Mouse (Mus musculus) embryonic facial prominence, embryonic 11.5 days (tissue): Measurements from ENCODE around the gene Coq10b. TPM values are rescaled to one million over a fixed set of nuclear protein-coding genes. Genes with fewer than 3 reads are reported as not detected.
A peak's percentile ranks its signal among the peaks of the same experiment; 100 is the strongest.
"Not testable (repeated sequence)": the region's sequence is repeated elsewhere in the genome, so short reads cannot be mapped to it uniquely, and the experiment has no call there.

Source experiments
- ATAC-seq: fragments of 200-750 bp; cut with Nextera tagmentation; replicated peaks from 2 replicates; pipeline ENCODE4 v1.8.0; 2017; ENCODE audit warnings: low read depth; ENCODE audit not compliant: insufficient number of reproducible peaks, low FRiP score, low TSS enrichment
- DNase-seq: peaks from one replicate; pipeline ENCODE4 v3.0.0-alpha.2; 2015; ENCODE audit warnings: low spot score
- H3K27ac ChIP-seq: fragments of 300-500 bp; sonication (generic); replicated peaks from 2 replicates; pipeline ENCODE4 v1.5.1; 2014; ENCODE audit warnings: mild to moderate bottlenecking, low read depth, low read length, control low read depth
- H3K27me3 ChIP-seq: fragments of 300-500 bp; sonication (generic); 2 replicates; pipeline ENCODE4 v1.6.1; 2014; ENCODE audit warnings: mild to moderate bottlenecking, low read length, moderate library complexity, mixed read lengths; ENCODE audit not compliant: control insufficient read depth, insufficient read depth
- H3K36me3 ChIP-seq: fragments of 300-500 bp; sonication (generic); replicated peaks from 2 replicates; pipeline ENCODE4 v1.6.1; 2014; ENCODE audit warnings: low read depth, mild to moderate bottlenecking, low read length, moderate library complexity, mixed read lengths; ENCODE audit not compliant: control insufficient read depth, insufficient read depth
- H3K4me1 ChIP-seq: fragments of 300-500 bp; sonication (generic); 2 replicates; pipeline ENCODE4 v1.6.1; 2014; ENCODE audit warnings: low read length, mixed read lengths; ENCODE audit not compliant: control insufficient read depth, insufficient read depth
- H3K4me2 ChIP-seq: fragments of 300-500 bp; sonication (generic); 2 replicates; pipeline ENCODE4 v1.6.1; 2014; ENCODE audit warnings: low read depth, mild to moderate bottlenecking, control low read depth, low read length, moderate library complexity
- H3K4me3 ChIP-seq: fragments of 300-500 bp; sonication (generic); 2 replicates; pipeline ENCODE4 v1.5.1; 2014; ENCODE audit warnings: low read depth, low read length, control low read depth
- H3K9ac ChIP-seq: fragments of 300-500 bp; sonication (generic); replicated peaks from 2 replicates; pipeline ENCODE4 v1.6.1; 2014; ENCODE audit warnings: mild to moderate bottlenecking, control low read depth, low read length
- H3K9me3 ChIP-seq: fragments of 300-500 bp; sonication (generic); replicated peaks from 2 replicates; pipeline ENCODE4 v1.6.1; 2016; ENCODE audit warnings: mild to moderate bottlenecking, low read length, inconsistent platforms, mixed read lengths; ENCODE audit not compliant: control insufficient read depth
- WGBS: fragments of 180-500 bp; shearing (Covaris S2); extraction: QIAGEN DNeasy Blood & Tissue Kit; methylation state at CpG from one replicate; pipeline ENCODE4 v1.1.7; 2014; 5-methylcytosine and 5-hydroxymethylcytosine counted together
- polyA plus RNA-seq: library from polyadenylated mRNA; unstranded; fragments of >200 nt; fragmentation: Nextera tagmentation; extraction: Ambion mirVana; gene quantifications from 2 replicates; pipeline ENCODE4 v1.2.1, GENCODE M21; 2014

Coq10b gene
- polyA plus RNA-seq, 1 experiment from 2014 or later = 27.7 TPM

DNA sequence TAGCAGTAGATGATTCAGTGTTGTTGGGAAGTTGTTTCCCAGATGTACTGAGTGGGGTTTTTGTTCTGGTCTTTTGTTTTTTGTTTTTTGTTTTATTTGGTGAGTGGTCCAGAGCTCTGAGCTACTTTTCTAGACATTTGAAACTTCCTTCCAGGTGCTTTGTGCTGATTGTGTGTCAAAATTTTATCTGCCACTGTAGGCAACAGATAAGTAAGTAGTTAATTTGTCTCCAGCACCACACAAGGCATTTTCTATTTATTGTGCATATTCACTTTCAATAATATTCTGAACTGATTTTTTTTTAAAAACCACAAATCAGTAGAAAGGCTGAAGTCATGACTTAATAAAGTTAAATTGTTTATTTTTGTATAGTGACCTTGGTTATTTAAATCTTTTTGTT lies 19.8 kb downstream of the Coq10b start:
- H3K9me3 ChIP-seq, H3K27ac ChIP-seq, H3K27me3 ChIP-seq, H3K9ac ChIP-seq, H3K4me3 ChIP-seq, H3K4me1 ChIP-seq, H3K36me3 ChIP-seq, DNase-seq, H3K4me2 ChIP-seq, ATAC-seq: not testable (repeated sequence)

DNA sequence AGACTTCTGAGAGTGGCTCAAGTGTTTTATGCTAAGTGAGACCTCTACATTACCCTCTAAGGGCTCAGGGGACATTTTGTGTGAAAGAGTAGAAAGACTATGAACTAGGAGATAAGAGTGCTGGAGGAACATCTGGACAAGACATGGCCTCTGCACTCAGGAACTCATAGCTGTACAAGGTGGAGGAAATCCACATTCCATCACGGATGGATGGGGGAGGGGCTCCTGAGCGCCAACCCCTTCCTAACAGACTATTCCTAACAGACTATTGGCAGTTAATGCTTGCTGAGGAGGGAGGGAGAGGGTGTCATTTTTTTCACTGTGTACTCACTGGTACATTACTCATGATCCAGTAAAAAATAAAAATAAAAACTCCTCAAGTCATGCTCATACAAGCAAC lies 22.2 kb downstream of the Coq10b start:
- no peak for ATAC-seq
- no peak for DNase-seq
- H3K4me2 ChIP-seq = no peak overlapping the region
- H3K9ac ChIP-seq = no peak overlapping the region
- H3K27ac ChIP-seq = no peak overlapping the region
- no peaks in the 10 kb centered on the region for H3K9me3 ChIP-seq
- H3K4me1 ChIP-seq = no peaks in the 10 kb centered on the region
- no peaks in the 10 kb centered on the region for H3K27me3 ChIP-seq
- peaks cover 10% of the 10 kb centered on the region for H3K36me3 ChIP-seq
- WGBS = 39% methylated on average over 2 of the region's 2 CpGs
- H3K4me3 ChIP-seq = no peak overlapping the region

DNA sequence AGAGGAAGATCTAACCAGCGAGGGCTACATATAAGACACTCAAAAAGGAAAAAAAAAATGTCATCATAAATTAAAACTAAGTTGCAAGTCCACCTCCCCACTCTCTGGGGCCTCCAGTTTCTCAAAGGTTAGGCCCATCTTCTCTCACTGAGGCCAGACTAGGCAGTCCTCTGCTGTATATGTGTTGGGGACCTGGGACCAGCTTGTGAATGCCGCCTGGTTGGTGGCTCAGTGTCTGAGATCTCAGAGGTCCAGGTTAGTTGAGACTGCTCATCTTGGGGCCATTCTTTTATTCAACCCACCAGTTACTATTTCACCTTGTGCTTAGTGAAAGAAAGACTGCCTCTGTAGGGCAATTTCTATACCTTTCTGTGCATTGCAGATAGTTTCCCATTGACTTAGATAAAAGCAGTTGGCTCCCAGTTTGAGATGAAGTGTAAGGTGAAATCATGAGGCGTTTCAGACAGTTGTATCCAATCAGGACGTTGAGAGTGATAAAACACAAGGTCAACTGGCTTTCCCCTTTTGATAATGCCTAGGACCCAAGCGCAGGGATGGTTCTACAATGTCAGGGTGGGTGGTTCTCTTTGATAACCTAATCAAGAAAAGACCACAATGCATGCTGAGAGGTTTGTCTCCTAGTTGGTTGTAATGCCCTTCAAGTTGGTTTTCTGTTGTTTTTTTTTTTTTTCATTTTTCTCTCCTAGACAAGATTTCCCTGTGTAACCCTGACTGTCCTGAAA lies 23.3 kb downstream of the Coq10b start:
- Histone ChIP-seq H3K4me1 (no peaks in the 10 kb centered on the region), H3K4me2 (no peak overlapping the region), H3K9me3 (no peaks in the 10 kb centered on the region), H3K27ac (no peak overlapping the region), H3K36me3 (peaks cover 14% of the 10 kb centered on the region), H3K27me3 (no peaks in the 10 kb centered on the region), H3K9ac (no peak overlapping the region), H3K4me3 (no peak overlapping the region)
- WGBS = 69% methylated on average over 5 of the region's 5 CpGs
- ATAC-seq (no peak), DNase-seq (no peak)

DNA sequence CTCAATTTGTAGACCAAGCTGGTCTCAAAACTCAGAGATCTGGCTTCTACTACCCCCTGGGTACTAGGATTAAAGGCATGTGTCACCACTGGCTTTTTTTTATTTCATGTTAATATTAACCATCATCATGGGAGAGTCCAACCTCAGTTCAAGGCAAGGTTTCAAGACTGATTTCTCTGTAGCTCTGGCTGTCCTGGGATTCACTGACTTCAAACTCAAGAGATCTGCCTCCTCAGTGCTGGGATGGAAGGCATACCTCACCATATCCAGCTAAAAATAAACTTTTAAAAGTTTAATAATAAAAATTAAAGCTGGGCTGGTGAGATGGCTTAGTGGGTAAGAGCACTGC lies 23.8 kb downstream of the Coq10b start:
- Histone ChIP-seq H3K27ac (no peak overlapping the region), H3K9me3 (no peaks in the 10 kb centered on the region), H3K4me1 (no peaks in the 10 kb centered on the region), H3K4me3 (no peak overlapping the region), H3K4me2 (no peak overlapping the region), H3K27me3 (no peaks in the 10 kb centered on the region), H3K36me3 (peaks cover 14% of the 10 kb centered on the region), H3K9ac (no peak overlapping the region)
- ATAC-seq = no peak
- no peak for DNase-seq

DNA sequence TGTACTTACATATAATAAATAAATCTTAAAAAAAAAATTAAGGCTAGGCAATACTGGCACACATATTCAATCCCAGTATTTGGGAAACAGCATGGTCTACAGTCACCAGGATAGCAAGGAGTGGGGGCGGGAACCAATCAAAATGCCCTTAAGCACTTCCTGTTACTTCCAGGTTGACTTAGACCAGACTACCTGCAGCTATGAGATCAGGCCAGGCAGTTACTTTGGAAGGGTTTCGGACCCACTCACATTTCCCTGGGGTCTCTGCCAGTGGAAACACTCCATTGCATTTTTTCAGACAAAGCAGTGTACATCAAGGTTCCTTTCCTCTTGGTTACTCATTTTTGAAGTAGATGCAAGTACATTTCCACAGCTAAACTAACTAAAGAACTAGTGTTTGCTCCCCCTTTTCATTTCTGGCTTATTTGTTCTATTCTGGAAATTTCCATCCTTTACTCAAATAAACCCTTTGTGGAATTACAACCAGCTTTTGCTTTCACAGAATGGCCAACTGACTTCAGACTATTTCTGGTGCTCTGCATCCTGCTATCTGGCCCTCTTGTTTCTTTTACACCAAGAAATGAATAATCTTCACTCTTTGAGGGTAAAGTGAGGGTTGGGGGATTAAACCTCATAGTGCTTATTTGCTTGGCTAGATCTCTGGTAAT lies 24.4 kb downstream of the Coq10b start:
- no peak for ATAC-seq
- Histone ChIP-seq H3K4me3 (no peak overlapping the region), H3K9me3 (no peaks in the 10 kb centered on the region), H3K27me3 (no peaks in the 10 kb centered on the region), H3K27ac (no peak overlapping the region), H3K4me2 (no peak overlapping the region), H3K9ac (no peak overlapping the region), H3K36me3 (peaks cover 14% of the 10 kb centered on the region), H3K4me1 (no peaks in the 10 kb centered on the region)
- no peak for DNase-seq
- WGBS = 69% methylated on average over 2 of the region's 2 CpGs

DNA sequence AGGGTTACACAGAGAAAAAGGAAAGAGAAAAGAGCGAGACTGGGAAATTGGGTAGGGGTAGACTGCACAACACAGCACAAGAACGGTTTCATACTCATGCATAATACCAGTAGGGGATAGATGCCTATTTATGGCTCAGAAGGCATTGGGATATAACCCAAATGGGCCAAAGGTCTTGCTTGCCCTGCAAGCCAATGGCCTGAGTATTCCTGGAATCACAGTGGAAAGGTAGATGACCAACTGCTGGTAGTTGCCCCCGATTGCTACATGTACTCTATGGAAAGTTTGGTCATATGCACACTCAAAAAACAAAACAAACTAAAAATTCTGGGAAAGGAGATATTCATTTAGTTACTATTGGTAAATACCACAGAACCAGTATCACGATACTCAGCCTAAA lies 27.1 kb downstream of the Coq10b start:
- Histone ChIP-seq H3K36me3 (peaks cover 27% of the 10 kb centered on the region), H3K27ac (no peak overlapping the region), H3K4me2 (no peak overlapping the region), H3K4me1 (no peaks in the 10 kb centered on the region), H3K27me3 (no peaks in the 10 kb centered on the region), H3K9me3 (no peaks in the 10 kb centered on the region), H3K9ac (no peak overlapping the region), H3K4me3 (no peak overlapping the region)
- DNase-seq (no peak), ATAC-seq (no peak)
- 92% methylated on average over 4 of the region's 4 CpGs for WGBS

DNA sequence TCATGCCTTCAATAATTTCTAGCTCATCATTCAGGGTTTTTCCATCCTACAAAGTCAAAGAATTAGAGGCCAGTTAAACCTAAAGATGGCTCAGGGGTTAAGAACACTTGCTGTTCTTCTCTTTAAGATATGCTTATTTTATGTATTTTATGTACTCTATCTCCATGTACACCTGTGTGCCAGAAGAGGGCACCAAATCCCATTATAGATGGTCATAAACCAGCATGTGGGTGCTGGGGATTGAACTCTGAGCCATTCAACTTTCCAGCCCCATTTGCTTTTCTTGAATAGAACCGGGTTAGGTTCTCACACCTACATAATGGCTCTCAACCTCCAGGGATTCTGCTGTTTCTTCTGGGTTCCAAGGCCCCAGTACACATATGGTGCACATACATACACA lies 29.5 kb downstream of the Coq10b start:
- no peaks in the 10 kb centered on the region for H3K27me3 ChIP-seq
- peaks cover 21% of the 10 kb centered on the region for H3K36me3 ChIP-seq
- 65% methylated on average over 1 of the region's 1 CpGs for WGBS
- no peak overlapping the region for H3K27ac ChIP-seq
- no peak overlapping the region for H3K4me3 ChIP-seq
- H3K9me3 ChIP-seq = no peaks in the 10 kb centered on the region
- ATAC-seq (no peak), DNase-seq (no peak)
- H3K4me2 ChIP-seq = no peak overlapping the region
- H3K4me1 ChIP-seq = no peaks in the 10 kb centered on the region
- H3K9ac ChIP-seq = no peak overlapping the region

DNA sequence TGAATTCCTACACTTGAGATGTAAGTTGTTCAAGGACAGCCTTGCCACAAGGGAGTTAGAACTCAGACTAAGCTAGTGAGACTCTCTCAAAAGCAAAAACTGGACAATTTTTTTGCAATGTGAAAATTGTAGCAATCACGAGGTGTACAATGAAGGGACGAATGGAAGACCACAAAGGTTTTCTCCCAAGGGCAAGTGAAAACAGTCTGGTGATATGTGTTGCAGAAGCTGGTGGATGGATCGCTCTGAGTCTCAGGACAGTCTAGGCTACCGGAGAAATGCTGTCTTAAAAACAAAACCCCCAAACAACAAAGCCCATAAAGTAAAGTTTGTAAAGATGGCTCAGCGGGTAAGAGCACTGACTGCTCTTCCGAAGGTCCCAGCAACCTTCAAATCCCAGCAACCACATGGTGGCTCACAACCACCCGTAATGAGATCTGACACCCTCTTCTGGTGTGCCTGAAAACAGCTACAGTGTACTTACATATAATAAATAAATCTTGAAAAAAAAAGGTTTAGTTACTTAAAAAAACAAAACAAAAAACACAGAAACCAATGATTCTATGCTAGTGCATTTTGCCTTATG lies 33.3 kb downstream of the Coq10b start:
- Histone ChIP-seq H3K9ac (peak overlapping the region; percentile 15; the same call in 1 of the 2 replicates), H3K27me3 (no peaks in the 10 kb centered on the region), H3K9me3 (no peaks in the 10 kb centered on the region), H3K27ac (no peak overlapping the region), H3K36me3 (peaks cover 12% of the 10 kb centered on the region), H3K4me1 (no peaks in the 10 kb centered on the region), H3K4me2 (peak overlapping the region; percentile 78; the same call in 1 of the 2 replicates), H3K4me3 (peak overlapping the region; percentile 90; the same call in 1 of the 2 replicates)
- DNase-seq (no peak), ATAC-seq (no peak)
- whole genome bisulfite sequencing = 51% methylated on average over 7 of the region's 7 CpGs
